Mouse (Mus musculus) kidney, adult 18-20 months (tissue): ENCODE measurements around the gene Nfil3.

Experiments
- DNase-seq: peaks from one replicate; pipeline ENCODE4 v3.0.0; 2021

Gene Nfil3

GRCm38 (mm10) chr13:52981441-52982281 is 788 bp upstream of the Nfil3 start:
- peak; percentile 66 for DNase-seq

GRCm38 (mm10) chr13:52980211-52980950 is 492 bp downstream of the Nfil3 start:
- DNase-seq = peak; percentile 85

GRCm38 (mm10) chr13:52979331-52980051 is 1.4 kb downstream of the Nfil3 start:
- DNase-seq = peak; percentile 27

DNA sequence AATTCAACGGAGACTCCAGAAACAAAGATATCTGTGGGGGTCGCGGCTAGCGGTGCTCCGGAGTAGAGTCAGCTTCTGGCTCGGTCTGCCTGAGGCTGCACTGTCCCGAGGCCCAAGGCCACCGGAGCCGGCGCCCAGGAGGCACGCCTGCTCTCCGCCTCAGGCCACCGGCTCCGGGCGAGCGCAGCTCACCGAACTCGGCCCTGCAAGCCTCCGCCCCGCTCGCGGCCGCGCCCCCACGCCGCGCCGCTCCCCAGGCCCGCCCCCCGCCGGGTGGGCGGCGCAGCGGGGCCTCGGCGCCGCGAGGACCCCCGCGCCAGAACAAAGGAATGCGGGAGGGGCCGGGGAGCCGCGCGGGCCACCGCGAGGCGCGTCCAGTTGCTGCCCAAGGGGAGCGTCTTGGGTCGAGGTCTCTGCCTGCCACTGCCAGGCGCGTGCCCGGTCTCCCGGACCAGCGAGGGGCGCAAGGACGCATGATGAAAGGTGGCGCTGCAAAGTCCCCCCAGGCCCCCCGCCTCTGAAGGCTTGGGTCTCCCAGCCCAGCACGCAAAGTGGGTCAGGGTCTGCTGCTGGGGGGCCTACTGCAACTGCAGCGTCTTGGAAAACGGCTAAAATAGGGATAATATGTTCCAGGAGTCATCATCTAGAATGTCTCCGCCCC is 2.4 kb downstream of the Nfil3 start:
- peak; percentile 55 for DNase-seq

GRCm38 (mm10) chr13:52977757-52978156 is 3.1 kb downstream of the Nfil3 start:
- peak; percentile 10 for DNase-seq

GRCm38 (mm10) chr13:52977221-52977609 is 3.7 kb downstream of the Nfil3 start:
- no peak for DNase-seq

DNA sequence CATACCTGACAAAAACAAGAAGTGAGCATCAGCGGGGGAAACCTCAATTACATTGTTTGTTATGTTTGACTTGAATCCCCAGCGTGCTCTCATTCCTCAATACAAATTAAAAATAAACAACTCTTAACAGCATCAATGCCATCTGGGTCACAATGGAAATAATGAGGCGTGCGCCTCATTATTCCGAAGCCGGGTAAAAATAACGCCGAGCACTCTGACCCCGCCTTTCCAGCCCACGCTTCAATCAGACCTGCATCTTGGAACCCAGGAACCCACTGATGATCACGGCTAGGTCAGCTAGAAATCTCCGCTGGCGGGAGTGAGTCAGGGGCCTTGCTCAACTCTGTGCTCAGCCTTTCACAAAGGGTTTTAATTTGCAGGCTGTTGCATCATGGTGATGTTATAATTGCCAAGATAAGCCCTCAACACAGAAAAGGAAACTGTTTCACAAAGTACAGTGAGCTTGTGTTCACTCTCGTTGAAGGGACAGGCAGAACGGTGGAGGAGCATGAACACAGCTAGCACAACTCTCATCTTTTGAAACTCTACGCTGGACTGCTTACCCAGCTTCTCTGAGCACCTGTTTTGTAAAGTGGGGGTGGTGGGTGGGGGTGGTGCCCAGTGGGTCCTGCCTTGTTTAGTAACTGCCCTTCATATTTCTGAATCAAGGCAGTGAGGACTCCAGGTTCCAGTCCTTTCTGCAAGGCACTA is 4.2 kb downstream of the Nfil3 start:
- peak; percentile 29 for DNase-seq

- DNase-seq = peak; percentile 20
Measured at GRCm38 (mm10) chr13:52976130-52976509, 4.8 kb downstream of the Nfil3 start.

DNA sequence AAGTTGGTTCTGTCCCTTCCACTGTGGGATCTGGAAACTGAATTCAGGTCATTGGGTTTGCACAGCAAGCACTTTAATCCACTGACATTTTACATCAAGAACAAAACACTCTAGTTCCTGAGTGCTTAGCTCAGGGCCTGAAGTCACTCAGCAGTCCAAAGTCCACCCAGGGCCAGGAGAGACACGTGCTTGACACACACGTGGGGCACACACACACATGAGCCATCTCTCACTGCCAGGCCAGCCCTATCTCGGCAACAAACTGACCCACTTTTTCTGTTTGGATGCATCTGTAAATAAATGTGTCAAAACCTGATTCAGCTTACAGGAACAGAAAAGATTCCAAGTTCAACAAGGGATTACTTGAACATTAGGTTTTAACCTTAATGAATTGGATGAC is 6.2 kb downstream of the Nfil3 start:
- DNase-seq = peak; percentile 86

GRCm38 (mm10) chr13:52973427-52973826 is 7.4 kb downstream of the Nfil3 start:
- DNase-seq = no peak

- no peak for DNase-seq
Measured at GRCm38 (mm10) chr13:52972626-52973025, 8.2 kb downstream of the Nfil3 start.

- no peak for DNase-seq
Measured at GRCm38 (mm10) chr13:52970876-52971275, 10.0 kb downstream of the Nfil3 start.

DNA sequence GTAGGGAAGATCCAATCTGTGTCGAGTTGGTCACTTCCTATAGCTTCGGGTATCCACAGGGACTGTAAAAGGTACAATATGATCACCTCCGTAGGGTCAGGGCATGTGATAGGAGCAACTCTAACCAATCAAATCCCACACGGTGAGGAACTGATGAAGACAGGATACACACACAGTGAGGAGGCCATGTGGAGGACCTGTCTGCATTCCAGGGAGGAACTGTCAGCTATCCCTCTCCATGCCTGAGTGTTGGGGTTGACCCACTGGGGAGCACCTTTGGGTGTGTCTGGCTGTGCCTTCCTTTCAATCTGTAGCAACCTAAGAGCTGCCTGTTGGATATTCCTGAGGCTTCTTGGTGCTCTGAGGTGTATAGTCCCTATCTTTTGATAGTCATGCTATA is 18.0 kb downstream of the Nfil3 start:
- DNase-seq = no peak

DNA sequence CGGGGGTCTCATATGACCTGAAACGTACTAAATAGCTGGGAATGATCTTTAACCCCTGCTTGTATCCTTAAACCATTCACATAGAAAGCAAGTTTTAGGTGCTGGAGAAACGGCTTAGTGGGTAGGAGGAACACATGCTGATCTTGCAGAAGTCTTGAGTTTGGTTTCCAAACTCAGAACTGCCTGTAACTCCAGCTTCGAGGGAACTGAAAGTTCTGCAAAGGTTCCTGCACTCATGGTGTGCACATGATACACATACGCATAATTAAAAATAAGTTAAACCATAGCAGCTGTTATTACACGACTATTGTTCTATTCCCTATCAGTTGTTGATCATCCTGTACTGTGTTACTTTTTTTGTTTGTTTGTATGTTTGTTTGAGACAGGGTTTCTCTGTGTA is 18.5 kb downstream of the Nfil3 start:
- DNase-seq = no peak

GRCm38 (mm10) chr13:52953779-52954553 is 26.9 kb downstream of the Nfil3 start:
- no peak for DNase-seq

- no peak for DNase-seq
Measured at GRCm38 (mm10) chr13:52949211-52949610, 31.7 kb downstream of the Nfil3 start.

- DNase-seq = no peak
Measured at GRCm38 (mm10) chr13:52947545-52947944, 33.3 kb downstream of the Nfil3 start.

DNA sequence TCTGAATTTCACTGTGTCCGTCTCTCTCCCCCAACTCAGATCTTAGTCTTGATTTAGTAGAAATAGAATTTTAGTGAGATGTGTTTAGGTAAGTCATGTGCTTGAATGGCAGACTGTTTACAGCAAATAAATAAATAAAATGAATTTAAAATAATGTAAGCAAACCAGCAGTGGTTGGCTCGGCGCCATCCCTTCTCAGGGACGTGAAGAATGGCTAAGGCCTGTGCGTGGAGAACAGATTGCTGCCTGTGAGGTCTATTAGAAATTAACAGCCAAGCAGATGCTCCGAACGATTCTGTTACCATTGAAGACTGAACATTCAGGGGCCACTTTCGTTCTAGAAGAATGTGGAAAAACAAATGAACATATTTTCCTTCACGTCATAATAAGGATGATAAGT is 35.1 kb downstream of the Nfil3 start:
- no peak for DNase-seq

- no peak for DNase-seq
Measured at GRCm38 (mm10) chr13:52944116-52944515, 36.8 kb downstream of the Nfil3 start.

DNA sequence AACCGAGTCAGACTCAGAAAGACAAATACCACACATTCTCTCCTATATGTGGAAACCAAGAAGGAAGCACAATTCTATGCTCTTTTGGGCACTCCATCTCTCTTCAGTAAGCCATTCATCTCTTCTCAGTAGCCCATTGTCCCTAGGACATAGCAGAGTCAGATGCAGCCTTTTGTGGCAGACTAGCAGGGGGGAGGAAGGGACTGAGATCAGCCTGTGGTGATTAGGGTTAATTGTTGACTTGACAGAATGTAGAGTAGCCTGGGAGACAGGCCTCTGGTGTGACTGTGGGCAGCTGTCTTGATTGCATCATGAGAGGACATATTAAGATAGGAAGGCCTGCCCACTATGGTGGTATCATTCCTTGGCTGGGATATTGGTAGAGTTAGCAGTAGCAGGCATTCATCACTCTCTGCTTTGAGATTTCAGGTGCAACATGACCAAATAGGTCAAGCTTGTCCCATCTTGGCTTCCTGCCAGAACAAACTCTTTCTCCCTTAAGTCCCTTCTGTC is 37.9 kb downstream of the Nfil3 start:
- DNase-seq = no peak

GRCm38 (mm10) chr13:52940956-52941355 is 39.9 kb downstream of the Nfil3 start:
- no peak for DNase-seq
